Mouse (Mus musculus) granulocyte monocyte progenitor cell, adult 5-6 weeks (primary cell): Measurements from ENCODE around the gene Nop58. TPM values are rescaled to one million over a fixed set of nuclear protein-coding genes. Genes with fewer than 3 reads are reported as not detected.

Experiments used
- total RNA-seq, 2 experiments: library from RNA; stranded (forward) in 1 of 2; stranded (reverse) in 1 of 2; fragments of 200-712, 200-1000 nt in 1 of 2; fragments of >200 nt in 1 of 2; fragmentation: Nextera tagmentation in 1 of 2; gene quantifications; 2 replicates each; pipeline ENCODE4 v1.2.3; 2014 to 2017

Nop58 gene
- total RNA-seq, 2 experiments from 2014 or later: 141 to 1,436 TPM

Other genes starting within 250 kb of the Nop58 start
- 4.3 and 4.9 TPM in 2 replicates for gene Fzd7, start 202.5 kb upstream of the Nop58 start, total RNA-seq (2014; fragmentation: Nextera tagmentation)
- gene Fzd7, start 202.5 kb upstream of the Nop58 start, total RNA-seq (2017): 2.8 and 4.6 TPM in 2 replicates
- gene Gm973, start 168.7 kb upstream of the Nop58 start, total RNA-seq (2014; fragmentation: Nextera tagmentation): 0.41 and 2.8 TPM in 2 replicates
- gene Gm973, start 168.7 kb upstream of the Nop58 start, total RNA-seq (2017): not detected in 2 replicates
- gene Sumo1, start 14.1 kb upstream of the Nop58 start, total RNA-seq (2014; fragmentation: Nextera tagmentation): 216 and 240 TPM in 2 replicates
- gene Sumo1, start 14.1 kb upstream of the Nop58 start, total RNA-seq (2017): 174 and 183 TPM in 2 replicates
- 12.5 and 14.5 TPM in 2 replicates for gene Bmpr2, start 78.4 kb downstream of the Nop58 start, total RNA-seq (2014; fragmentation: Nextera tagmentation)
- gene Bmpr2, start 78.4 kb downstream of the Nop58 start, total RNA-seq (2017): 5.7 and 11.8 TPM in 2 replicates
- 19.9 and 21.0 TPM in 2 replicates for gene Fam117b, start 228.0 kb downstream of the Nop58 start, total RNA-seq (2014; fragmentation: Nextera tagmentation)
- gene Fam117b, start 228.0 kb downstream of the Nop58 start, total RNA-seq (2017): 25.5 and 25.6 TPM in 2 replicates